Mouse (Mus musculus): ENCODE results near the gene Gm36176.

- TF ChIP-seq CTCF (conservative IDR thresholded peaks at IDR 0.05; ENCODE audit: low read length), result no peak
- no peak for TF ChIP-seq POU5F1 (IDR thresholded peaks at IDR 0.05; ENCODE audit: borderline replicate concordance, low read length)
- TF ChIP-seq NANOG (IDR thresholded peaks at IDR 0.05; ENCODE audit: borderline replicate concordance, low read length), result no peak
Observed at GRCm38 (mm10) chr10:77864067-77864761, 17.6 kb downstream of the Gm36176 start.

All from E14TG2a.4 (cell line).